Mouse (Mus musculus) thymus, postnatal 10 days (tissue): Measurements from ENCODE around the gene Mxi1.
A peak's percentile ranks its signal among the peaks of the same experiment; 100 is the strongest.

Experiments
- DNase-seq, 2 experiments: peaks; one replicate each; pipeline ENCODE4 v3.0.0; 2021; ENCODE audit warnings: low spot score in 2 of 2

Mxi1 gene

GRCm38 (mm10) chr19:53397451-53398233 is 87.3 kb downstream of the Mxi1 start:
- DNase-seq, result no peak

DNA sequence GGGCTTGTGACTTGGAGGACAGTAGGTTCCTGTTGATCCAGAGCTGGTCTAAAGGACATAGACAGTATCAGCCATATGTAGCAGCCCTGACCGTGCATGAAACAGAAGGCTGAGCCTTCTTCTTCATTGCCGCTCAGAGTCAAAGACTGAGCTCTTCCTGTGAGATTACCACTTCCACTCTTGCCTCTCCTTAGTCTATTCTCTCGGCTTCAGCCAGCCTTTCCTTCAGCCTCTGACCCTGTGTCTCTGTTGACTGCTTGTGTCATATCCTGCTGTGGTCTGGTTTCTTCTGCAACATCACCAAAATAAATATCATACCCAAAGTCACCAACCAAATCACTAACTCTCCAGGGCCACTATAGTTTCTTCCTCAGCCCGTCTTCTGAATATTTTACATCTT is 88.9 kb downstream of the Mxi1 start:
- DNase-seq, result no peak

- DNase-seq, result no peak
These were observed 90.2 kb downstream of the Mxi1 start for GRCm38 (mm10) chr19:53400332-53401110.

DNA sequence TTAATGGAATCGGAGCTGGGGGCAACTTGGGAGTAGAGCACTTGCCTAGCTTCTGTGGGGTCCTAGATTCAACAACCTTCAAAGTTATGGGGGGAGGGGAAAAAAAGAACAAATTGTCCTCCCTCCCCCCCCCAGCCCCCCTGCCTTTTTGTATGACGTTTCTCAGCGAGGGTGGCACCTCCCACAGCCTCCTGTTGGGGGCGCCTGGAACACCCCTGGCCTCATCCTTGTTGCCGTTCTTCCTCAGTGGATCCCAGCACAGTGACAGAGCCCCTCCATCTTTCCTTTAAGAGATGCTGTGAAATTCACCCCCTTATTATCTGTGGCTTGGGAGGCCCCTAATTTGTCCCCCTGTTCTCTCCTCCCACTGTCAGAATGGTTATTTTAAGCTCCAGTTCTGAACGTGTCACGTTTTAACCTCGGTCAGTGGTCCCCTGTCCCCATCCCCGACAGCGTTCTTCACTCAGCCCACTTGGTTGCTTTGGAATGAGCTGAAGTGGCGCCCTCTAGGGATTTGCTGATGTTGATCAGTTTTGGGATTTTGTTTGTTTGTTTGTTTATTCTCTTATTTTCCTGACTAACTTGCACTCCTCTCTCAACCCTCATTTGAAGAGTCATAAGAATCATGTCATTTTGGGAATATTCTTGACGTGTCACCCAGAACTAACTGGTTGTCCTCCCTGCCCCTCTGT is 92.6 kb downstream of the Mxi1 start:
- DNase-seq, result no peak

DNA sequence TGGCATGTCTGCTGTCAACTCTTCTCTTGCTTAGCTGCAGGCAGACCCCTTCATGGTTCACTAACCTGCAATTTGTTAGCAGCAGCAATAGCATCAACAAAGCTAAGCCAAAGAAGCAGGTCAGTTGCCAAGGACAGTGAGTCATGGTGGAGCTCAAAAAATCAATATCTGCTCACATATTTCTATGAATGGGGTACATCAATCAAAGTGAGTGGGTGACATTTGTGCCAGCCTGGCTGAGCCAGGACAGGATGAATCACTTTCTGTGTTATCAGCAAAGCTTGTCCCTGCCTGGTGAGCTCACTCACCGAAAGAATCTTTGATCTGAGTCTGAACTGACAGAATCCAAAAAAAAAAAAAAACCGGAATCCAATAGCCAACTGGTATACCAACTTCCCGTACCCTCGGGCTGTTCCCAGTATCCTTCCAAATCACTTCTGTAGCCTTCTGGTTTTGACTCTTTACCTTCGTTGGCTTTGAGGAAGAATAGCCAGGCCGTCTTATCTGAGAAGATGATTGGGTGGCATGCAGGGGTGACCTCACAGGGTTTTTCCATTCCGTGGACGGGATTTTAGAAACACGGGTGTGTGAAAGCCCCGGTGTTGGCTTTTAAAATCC is 94.0 kb downstream of the Mxi1 start:
- DNase-seq, result no peak

DNA sequence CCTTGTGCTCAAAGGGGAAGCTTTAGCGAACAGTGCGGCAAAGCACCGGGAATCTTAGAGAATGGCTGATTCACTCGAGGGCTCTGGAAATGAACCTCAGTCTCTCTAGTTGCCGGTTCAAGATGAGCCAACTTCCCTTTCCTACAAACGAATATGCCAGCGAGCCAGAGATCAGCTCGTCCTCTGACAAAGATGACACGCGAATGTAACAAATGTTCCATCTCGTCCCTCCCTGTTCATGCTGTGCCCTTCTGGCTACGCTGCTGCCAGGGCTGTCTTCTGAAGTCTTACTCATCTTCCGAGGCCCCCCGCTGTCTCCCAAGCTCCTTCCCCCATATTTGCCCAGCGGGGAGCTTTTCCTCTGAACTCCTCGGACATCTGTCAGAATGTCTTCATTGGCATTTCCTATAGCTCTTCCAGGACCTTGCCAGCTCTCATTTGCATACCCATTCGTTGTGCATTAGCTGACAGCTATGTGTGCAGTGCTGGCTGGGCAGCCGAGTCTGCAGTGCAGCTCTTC is 94.6 kb downstream of the Mxi1 start:
- no peak for DNase-seq

- no peak for DNase-seq
These were observed 95.5 kb downstream of the Mxi1 start for GRCm38 (mm10) chr19:53405810-53406209.

DNA sequence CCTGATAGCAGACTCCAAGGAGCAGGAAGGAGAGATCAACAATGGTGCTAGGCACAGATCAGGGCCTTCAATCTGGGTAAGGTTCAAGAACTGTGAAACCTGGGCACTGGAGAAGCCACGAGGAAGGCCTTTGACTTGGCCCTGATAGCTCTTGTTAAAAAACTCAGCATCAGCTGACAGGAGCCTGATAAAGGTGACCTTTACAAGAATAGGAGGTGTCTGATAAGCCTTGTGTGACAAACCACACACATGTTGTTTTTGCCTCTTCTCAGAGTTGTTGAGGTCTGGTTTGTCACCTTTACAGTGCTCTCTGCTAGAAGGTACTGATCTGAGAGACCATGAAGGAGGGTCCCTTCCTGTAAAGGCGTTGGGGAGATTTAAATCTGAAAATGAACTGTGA is 97.0 kb downstream of the Mxi1 start:
- no peak for DNase-seq

DNA sequence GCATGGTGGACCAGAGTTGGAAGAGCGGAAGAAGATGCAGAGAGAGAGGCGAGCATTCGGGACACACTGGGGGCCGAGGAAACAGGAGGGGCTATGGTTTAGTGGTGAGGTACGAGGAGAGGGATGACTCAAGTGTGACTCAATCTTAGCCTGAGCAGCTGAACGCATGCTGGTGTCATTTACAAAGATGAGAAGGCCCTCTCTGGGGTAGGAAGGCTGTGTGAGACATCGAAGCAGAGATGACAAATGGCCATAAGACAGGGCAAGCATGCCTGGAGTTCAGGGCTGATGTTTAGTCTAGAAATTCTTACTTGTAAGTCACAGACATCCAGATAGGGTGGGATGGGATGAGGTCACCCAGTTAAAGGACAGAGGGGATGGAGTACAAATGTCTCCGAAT is 98.1 kb downstream of the Mxi1 start:
- DNase-seq, result no peak

DNA sequence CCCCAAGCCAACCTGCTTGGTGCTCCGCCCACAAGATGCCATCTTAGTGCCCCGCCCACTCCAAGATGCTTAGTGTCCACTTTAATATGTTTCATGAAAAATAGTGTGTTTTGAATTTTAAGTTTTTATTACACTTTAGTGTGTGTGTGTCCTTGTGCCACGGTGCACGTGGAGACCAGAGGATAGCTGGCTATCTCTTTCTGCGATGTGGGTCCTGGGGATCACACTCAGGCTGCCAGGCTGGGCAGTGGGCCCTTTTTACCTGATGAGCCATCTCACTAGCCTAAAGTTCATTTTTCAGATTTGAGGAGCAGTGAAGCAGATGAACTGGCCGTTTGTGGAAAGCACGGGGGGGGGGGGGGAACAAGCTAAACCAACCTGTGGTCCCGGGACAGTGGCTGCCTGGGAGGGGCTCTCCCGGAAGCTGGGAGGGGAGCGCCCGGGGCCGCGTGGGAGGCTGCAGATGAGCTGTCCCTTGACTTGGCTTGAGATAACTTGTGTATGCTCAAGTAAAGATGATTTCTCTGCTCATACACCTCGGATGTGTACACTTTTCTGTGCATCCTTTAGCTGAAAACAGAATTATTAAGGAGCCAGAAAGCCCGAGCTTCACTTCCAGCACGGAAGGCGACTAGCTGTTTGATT is 99.5 kb downstream of the Mxi1 start:
- no peak for DNase-seq

GRCm38 (mm10) chr19:53412149-53412848 is 102.0 kb downstream of the Mxi1 start:
- no peak for DNase-seq

DNA sequence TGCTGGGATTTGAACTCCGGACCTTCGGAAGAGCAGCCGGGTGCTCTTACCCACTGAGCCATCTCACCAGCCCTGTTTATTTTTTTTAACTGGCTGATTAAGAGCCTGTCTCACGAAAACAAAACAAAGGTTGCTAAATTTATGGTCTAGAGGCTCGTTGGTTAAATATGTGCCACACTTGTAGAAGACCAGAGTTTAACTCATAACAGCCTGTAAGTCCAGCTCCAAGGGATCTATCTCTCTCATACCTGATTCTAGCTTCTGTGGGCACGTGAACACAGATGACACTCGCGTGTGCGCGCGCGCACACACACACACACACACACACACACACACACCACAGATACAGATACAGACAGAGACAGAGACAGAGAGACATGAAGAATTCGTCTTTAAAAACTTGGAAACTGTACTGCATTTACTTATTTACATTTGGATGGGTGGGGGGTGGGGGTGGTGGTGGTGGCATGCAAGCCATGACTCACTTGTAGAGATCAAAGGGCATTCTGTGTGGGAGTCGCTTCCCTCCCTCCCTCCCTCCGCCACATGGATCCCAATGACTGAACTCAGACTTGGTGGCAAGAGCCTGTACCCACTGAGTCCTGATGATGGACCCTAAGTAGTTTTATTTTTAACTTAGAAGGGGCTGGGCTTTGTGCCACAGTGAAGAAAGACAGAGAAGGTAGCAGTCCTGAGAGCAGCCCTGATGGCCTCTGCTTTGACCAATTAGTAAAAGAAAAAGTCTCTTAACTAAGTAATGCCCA is 103.5 kb downstream of the Mxi1 start:
- DNase-seq, result no peak

GRCm38 (mm10) chr19:53414650-53415049 is 104.3 kb downstream of the Mxi1 start:
- DNase-seq, result no peak

DNA sequence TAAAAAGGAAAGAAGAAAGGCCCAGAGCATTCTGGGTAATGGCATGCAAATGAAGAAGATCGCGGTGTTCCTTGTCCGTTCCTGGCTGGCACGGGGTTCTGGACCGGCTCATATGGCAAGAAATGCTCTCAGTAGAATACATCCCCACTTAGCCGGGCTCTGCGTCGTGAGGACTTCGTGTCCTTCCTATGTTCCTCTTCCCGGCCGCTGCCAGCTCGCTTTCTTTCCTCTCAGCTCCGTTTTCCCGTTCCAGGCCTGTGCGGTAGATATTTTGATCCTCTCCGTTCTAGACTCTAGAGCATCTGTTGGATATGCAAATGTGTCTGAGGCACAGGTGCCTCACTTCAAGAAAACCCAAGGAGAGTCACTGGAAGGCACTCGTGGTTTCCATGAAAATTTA is 104.9 kb downstream of the Mxi1 start:
- no peak for DNase-seq

DNA sequence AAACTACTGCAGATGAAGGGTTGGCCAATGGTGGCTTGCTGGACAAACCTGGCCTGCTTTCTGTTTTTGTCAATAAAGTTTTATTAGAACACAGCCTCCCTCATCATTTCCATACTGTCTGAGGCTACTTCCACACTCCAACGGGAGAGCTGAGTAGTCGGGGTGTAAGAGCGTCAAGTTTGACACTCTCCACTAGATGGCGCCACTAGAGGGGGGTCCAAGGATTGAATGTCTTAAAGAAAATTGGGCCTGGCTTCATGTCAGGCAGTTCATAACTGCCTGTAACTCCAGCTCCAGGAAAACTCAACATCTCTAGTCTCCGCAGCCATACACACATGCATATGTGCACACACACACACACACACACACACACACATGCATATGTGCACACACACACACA is 109.5 kb downstream of the Mxi1 start:
- peak; percentile 74 to 92 for DNase-seq

GRCm38 (mm10) chr19:53420924-53421582 is 110.7 kb downstream of the Mxi1 start:
- peak; percentile 69 to 72 for DNase-seq

GRCm38 (mm10) chr19:53421583-53422188 is 111.4 kb downstream of the Mxi1 start:
- DNase-seq, result no peak

- no peak for DNase-seq
These were observed 112.3 kb downstream of the Mxi1 start for GRCm38 (mm10) chr19:53422358-53423308.
